Mouse (Mus musculus) c-Kit-positive CD71-negative TER-119-negative erythroid progenitor cells, embryonic 14.5 days (primary cell): ENCODE results near the gene Mvb12a.

ENCODE experiments used
- DNase-seq: peaks from one replicate; pipeline ENCODE4 v3.0.0-alpha.2; 2013; ENCODE audit warnings: low read depth

Gene Mvb12a

GRCm38 (mm10) chr8:71566501-71566900, 23.8 kb downstream of the Mvb12a start, which contains the start of gene Nxnl1:
Gene Nxnl1 (minus strand): TSS chr8:71566601.
- no peak for DNase-seq

GRCm38 (mm10) chr8:71567587-71567986, 24.9 kb downstream of the Mvb12a start:
- DNase-seq: no peak

GRCm38 (mm10) chr8:71568387-71568937, 25.7 kb downstream of the Mvb12a start, which contains the start of gene Slc27a1:
Gene Slc27a1 (plus strand): TSS chr8:71568882.
- DNase-seq: no peak

- no peak for DNase-seq
Observed at GRCm38 (mm10) chr8:71568941-71569340, 26.2 kb downstream of the Mvb12a start.

- peak; percentile 77 for DNase-seq
Observed at GRCm38 (mm10) chr8:71569366-71570290, 26.9 kb downstream of the Mvb12a start.

- DNase-seq: peak; percentile 89
Observed at GRCm38 (mm10) chr8:71570291-71570954, 27.7 kb downstream of the Mvb12a start.

- DNase-seq: no peak
Observed at GRCm38 (mm10) chr8:71572077-71572476, 29.4 kb downstream of the Mvb12a start.

- no peak for DNase-seq
Observed at GRCm38 (mm10) chr8:71572847-71573633, 30.3 kb downstream of the Mvb12a start.

- no peak for DNase-seq
Observed at GRCm38 (mm10) chr8:71574426-71574825, 31.7 kb downstream of the Mvb12a start.

GRCm38 (mm10) chr8:71575020-71575419, 32.3 kb downstream of the Mvb12a start:
- no peak for DNase-seq

GRCm38 (mm10) chr8:71577856-71578387, 35.2 kb downstream of the Mvb12a start:
- DNase-seq: no peak

GRCm38 (mm10) chr8:71579009-71579408, 36.3 kb downstream of the Mvb12a start:
- no peak for DNase-seq

GRCm38 (mm10) chr8:71579476-71579875, 36.8 kb downstream of the Mvb12a start:
- no peak for DNase-seq

- no peak for DNase-seq
Observed at GRCm38 (mm10) chr8:71580201-71580600, 37.5 kb downstream of the Mvb12a start.

GRCm38 (mm10) chr8:71586891-71587290, 44.2 kb downstream of the Mvb12a start:
- DNase-seq: no peak

- DNase-seq: no peak
Observed at GRCm38 (mm10) chr8:71588762-71589161, 46.0 kb downstream of the Mvb12a start.

GRCm38 (mm10) chr8:71591017-71591416, 48.3 kb downstream of the Mvb12a start:
- DNase-seq: no peak

GRCm38 (mm10) chr8:71591471-71592373, 49.0 kb downstream of the Mvb12a start, which contains the start of gene Pgls:
Gene Pgls (plus strand): TSS chr8:71592176.
- peak; percentile 93 for DNase-seq

- no peak for DNase-seq
Observed at GRCm38 (mm10) chr8:71592374-71593170, 49.9 kb downstream of the Mvb12a start.
